Mouse (Mus musculus): ENCODE data around the gene Slc16a10. TPM values are rescaled to one million over a fixed set of nuclear protein-coding genes. Genes with fewer than 3 reads are reported as not detected.

Slc16a10 gene
- polyA plus RNA-seq, 1 experiment: 5.4 TPM

GRCm38 (mm10) chr10:40030716-40031115 lies 111.3 kb downstream of the Slc16a10 start:
- Histone ChIP-seq H3K9me3 (replicated peaks; ENCODE audit: control insufficient read depth, insufficient read depth, low read length, poor library complexity, severe bottlenecking) (peaks cover 4% of the 10 kb centered on the region), H3K27me3 (ENCODE audit: control insufficient read depth, insufficient read depth, low read length, poor library complexity, severe bottlenecking) (no peaks in the 10 kb centered on the region; the same call in 1 of the 2 replicates), H3K36me3 (ENCODE audit: control insufficient read depth, insufficient read depth, low read length, poor library complexity, severe bottlenecking) (no peaks in the 10 kb centered on the region), H3K27ac (ENCODE audit: insufficient read depth, low read length) (no peak overlapping the region), H3K4me1 (ENCODE audit: control insufficient read depth, insufficient read depth, low read length) (no peaks in the 10 kb centered on the region), H3K9ac (ENCODE audit: low read depth, poor library complexity, severe bottlenecking) (no peak overlapping the region), H3K4me3 (ENCODE audit: low read depth, low read length) (no peak overlapping the region)
- TF ChIP-seq POLR2A (IDR thresholded peaks at IDR 0.05; ENCODE audit: insufficient read depth, low read length) (no peak), EP300 (IDR thresholded peaks at IDR 0.05; ENCODE audit: insufficient read depth, low read depth, low read length) (no peak), CTCF (IDR thresholded peaks at IDR 0.05; ENCODE audit: low read depth, low read length) (no peak)

GRCm38 (mm10) chr10:40029610-40030009 lies 112.4 kb downstream of the Slc16a10 start:
- no peak for TF ChIP-seq CTCF (IDR thresholded peaks at IDR 0.05; ENCODE audit: low read depth, low read length)
- no peak for TF ChIP-seq EP300 (IDR thresholded peaks at IDR 0.05; ENCODE audit: insufficient read depth, low read depth, low read length)
- no peak for TF ChIP-seq POLR2A (IDR thresholded peaks at IDR 0.05; ENCODE audit: insufficient read depth, low read length)
- peaks cover 4% of the 10 kb centered on the region for H3K9me3 ChIP-seq (replicated peaks; ENCODE audit: control insufficient read depth, insufficient read depth, low read length, poor library complexity, severe bottlenecking)
- H3K9ac ChIP-seq (ENCODE audit: low read depth, poor library complexity, severe bottlenecking): no peak overlapping the region
- H3K27me3 ChIP-seq (ENCODE audit: control insufficient read depth, insufficient read depth, low read length, poor library complexity, severe bottlenecking): no peaks in the 10 kb centered on the region; the same call in 1 of the 2 replicates
- H3K27ac ChIP-seq (ENCODE audit: insufficient read depth, low read length): no peak overlapping the region
- no peaks in the 10 kb centered on the region for H3K4me1 ChIP-seq (ENCODE audit: control insufficient read depth, insufficient read depth, low read length)
- H3K4me3 ChIP-seq (ENCODE audit: low read depth, low read length): no peak overlapping the region
- H3K36me3 ChIP-seq (ENCODE audit: control insufficient read depth, insufficient read depth, low read length, poor library complexity, severe bottlenecking): no peaks in the 10 kb centered on the region

DNA sequence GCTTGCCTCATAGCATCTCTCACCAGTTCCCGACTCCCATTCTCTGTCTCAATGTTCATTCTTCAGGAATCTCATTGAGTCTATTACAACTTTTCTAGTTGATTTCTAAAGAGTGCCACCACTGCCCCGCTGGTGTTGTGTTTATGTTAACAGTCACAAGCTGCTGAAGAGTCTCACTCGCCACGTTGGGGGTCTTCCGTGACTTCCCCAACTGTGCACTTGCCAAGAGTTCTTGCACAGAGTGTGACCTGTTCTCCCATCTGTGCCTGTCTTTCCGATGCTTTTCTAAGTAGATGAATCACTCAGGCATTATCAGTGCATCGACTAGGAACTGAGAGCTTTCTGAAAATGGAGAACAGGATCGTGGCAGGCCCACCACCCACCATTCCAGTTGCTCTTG lies 114.0 kb downstream of the Slc16a10 start:
- peaks cover 4% of the 10 kb centered on the region for H3K9me3 ChIP-seq (replicated peaks; ENCODE audit: control insufficient read depth, insufficient read depth, low read length, poor library complexity, severe bottlenecking)
- no peaks in the 10 kb centered on the region for H3K36me3 ChIP-seq (ENCODE audit: control insufficient read depth, insufficient read depth, low read length, poor library complexity, severe bottlenecking)
- no peak overlapping the region for H3K4me3 ChIP-seq (ENCODE audit: low read depth, low read length)
- H3K4me1 ChIP-seq (ENCODE audit: control insufficient read depth, insufficient read depth, low read length): no peaks in the 10 kb centered on the region
- H3K27me3 ChIP-seq (ENCODE audit: control insufficient read depth, insufficient read depth, low read length, poor library complexity, severe bottlenecking): no peaks in the 10 kb centered on the region; the same call in 1 of the 2 replicates
- H3K27ac ChIP-seq (ENCODE audit: insufficient read depth, low read length): no peak overlapping the region
- no peak for TF ChIP-seq CTCF (IDR thresholded peaks at IDR 0.05; ENCODE audit: low read depth, low read length)
- no peak for TF ChIP-seq EP300 (IDR thresholded peaks at IDR 0.05; ENCODE audit: insufficient read depth, low read depth, low read length)
- TF ChIP-seq POLR2A (IDR thresholded peaks at IDR 0.05; ENCODE audit: insufficient read depth, low read length): no peak
- no peak overlapping the region for H3K9ac ChIP-seq (ENCODE audit: low read depth, poor library complexity, severe bottlenecking)

GRCm38 (mm10) chr10:40026546-40026945 lies 115.5 kb downstream of the Slc16a10 start:
- H3K27ac ChIP-seq (ENCODE audit: insufficient read depth, low read length): no peak overlapping the region
- H3K4me1 ChIP-seq (ENCODE audit: control insufficient read depth, insufficient read depth, low read length): no peaks in the 10 kb centered on the region
- no peak overlapping the region for H3K4me3 ChIP-seq (ENCODE audit: low read depth, low read length)
- no peaks in the 10 kb centered on the region for H3K36me3 ChIP-seq (ENCODE audit: control insufficient read depth, insufficient read depth, low read length, poor library complexity, severe bottlenecking)
- peaks cover 4% of the 10 kb centered on the region for H3K9me3 ChIP-seq (replicated peaks; ENCODE audit: control insufficient read depth, insufficient read depth, low read length, poor library complexity, severe bottlenecking)
- no peak for TF ChIP-seq CTCF (IDR thresholded peaks at IDR 0.05; ENCODE audit: low read depth, low read length)
- TF ChIP-seq EP300 (IDR thresholded peaks at IDR 0.05; ENCODE audit: insufficient read depth, low read depth, low read length): no peak
- TF ChIP-seq POLR2A (IDR thresholded peaks at IDR 0.05; ENCODE audit: insufficient read depth, low read length): no peak
- H3K27me3 ChIP-seq (ENCODE audit: control insufficient read depth, insufficient read depth, low read length, poor library complexity, severe bottlenecking): no peaks in the 10 kb centered on the region; the same call in 1 of the 2 replicates
- H3K9ac ChIP-seq (ENCODE audit: low read depth, poor library complexity, severe bottlenecking): no peak overlapping the region

DNA sequence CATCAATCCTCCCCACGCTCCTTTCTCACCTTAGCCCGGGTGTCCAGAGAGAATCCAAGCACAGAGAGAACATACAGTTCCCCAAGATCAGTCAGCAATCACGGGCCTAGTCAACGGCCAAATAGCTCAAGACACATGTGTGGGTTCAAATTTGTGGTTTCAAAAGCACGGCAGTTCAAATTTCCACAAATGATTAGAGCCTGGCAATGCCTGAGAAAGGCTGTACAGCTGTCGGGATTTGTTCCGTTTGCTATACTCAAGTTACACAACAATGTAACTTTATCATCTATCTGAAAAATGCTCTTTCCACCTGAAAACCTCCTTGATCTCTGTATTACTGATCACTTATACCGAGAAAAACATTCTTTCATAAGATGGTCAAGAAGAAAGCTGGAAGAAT lies 116.5 kb downstream of the Slc16a10 start:
- TF ChIP-seq EP300 (IDR thresholded peaks at IDR 0.05; ENCODE audit: insufficient read depth, low read depth, low read length) (no peak), POLR2A (IDR thresholded peaks at IDR 0.05; ENCODE audit: insufficient read depth, low read length) (no peak), CTCF (IDR thresholded peaks at IDR 0.05; ENCODE audit: low read depth, low read length) (no peak)
- H3K9ac ChIP-seq (ENCODE audit: low read depth, poor library complexity, severe bottlenecking): no peak overlapping the region
- peaks cover 4% of the 10 kb centered on the region for H3K9me3 ChIP-seq (replicated peaks; ENCODE audit: control insufficient read depth, insufficient read depth, low read length, poor library complexity, severe bottlenecking)
- no peaks in the 10 kb centered on the region; the same call in 1 of the 2 replicates for H3K27me3 ChIP-seq (ENCODE audit: control insufficient read depth, insufficient read depth, low read length, poor library complexity, severe bottlenecking)
- no peak overlapping the region for H3K27ac ChIP-seq (ENCODE audit: insufficient read depth, low read length)
- no peaks in the 10 kb centered on the region for H3K4me1 ChIP-seq (ENCODE audit: control insufficient read depth, insufficient read depth, low read length)
- H3K36me3 ChIP-seq (ENCODE audit: control insufficient read depth, insufficient read depth, low read length, poor library complexity, severe bottlenecking): no peaks in the 10 kb centered on the region
- H3K4me3 ChIP-seq (ENCODE audit: low read depth, low read length): peak overlapping the region; percentile 69; the same call in 1 of the 2 replicates

GRCm38 (mm10) chr10:40024554-40025428 lies 117.3 kb downstream of the Slc16a10 start, which contains the start of gene Mfsd4b1:
Gene Mfsd4b1 (minus strand): TSS chr10:40025268.
- no peak for TF ChIP-seq POLR2A (IDR thresholded peaks at IDR 0.05; ENCODE audit: insufficient read depth, low read length)
- no peak for TF ChIP-seq EP300 (IDR thresholded peaks at IDR 0.05; ENCODE audit: insufficient read depth, low read depth, low read length)
- TF ChIP-seq CTCF (IDR thresholded peaks at IDR 0.05; ENCODE audit: low read depth, low read length): no peak
- peaks cover 4% of the 10 kb centered on the region for H3K9me3 ChIP-seq (replicated peaks; ENCODE audit: control insufficient read depth, insufficient read depth, low read length, poor library complexity, severe bottlenecking)
- H3K36me3 ChIP-seq (ENCODE audit: control insufficient read depth, insufficient read depth, low read length, poor library complexity, severe bottlenecking): no peaks in the 10 kb centered on the region
- H3K4me3 ChIP-seq (ENCODE audit: low read depth, low read length): peak within 1 kb of the TSS; percentile 69
- H3K4me1 ChIP-seq (ENCODE audit: control insufficient read depth, insufficient read depth, low read length): no peaks in the 10 kb centered on the region
- H3K27ac ChIP-seq (ENCODE audit: insufficient read depth, low read length): no peak within 1 kb of the TSS
- H3K9ac ChIP-seq (ENCODE audit: low read depth, poor library complexity, severe bottlenecking): peak within 1 kb of the TSS; percentile 32
- H3K27me3 ChIP-seq (ENCODE audit: control insufficient read depth, insufficient read depth, low read length, poor library complexity, severe bottlenecking): no peaks in the 10 kb centered on the region; the same call in 1 of the 2 replicates

Measured in ES-Bruce4 (cell line).